Mouse (Mus musculus) granulocyte monocyte progenitor cell, adult 5-6 weeks (primary cell): Measurements from ENCODE around the gene Slc22a3. TPM values are rescaled to one million over a fixed set of nuclear protein-coding genes. Genes with fewer than 3 reads are reported as not detected.

Experiments used
- ATAC-seq: replicated peaks from 2 replicates; pipeline ENCODE4 v1.8.0; 2016; ENCODE audit warnings: mild to moderate bottlenecking, moderate TSS enrichment, inconsistent platforms; ENCODE audit not compliant: poor library complexity, severe bottlenecking
- total RNA-seq, 2 experiments: library from RNA; stranded (forward) in 1 of 2; stranded (reverse) in 1 of 2; fragments of 200-712, 200-1000 nt in 1 of 2; fragments of >200 nt in 1 of 2; fragmentation: Nextera tagmentation in 1 of 2; gene quantifications; 2 replicates each; pipeline ENCODE4 v1.2.3; 2014 to 2017

Gene Slc22a3
- total RNA-seq, 2 experiments from 2014 or later = 2.6 to 9.1 TPM

DNA sequence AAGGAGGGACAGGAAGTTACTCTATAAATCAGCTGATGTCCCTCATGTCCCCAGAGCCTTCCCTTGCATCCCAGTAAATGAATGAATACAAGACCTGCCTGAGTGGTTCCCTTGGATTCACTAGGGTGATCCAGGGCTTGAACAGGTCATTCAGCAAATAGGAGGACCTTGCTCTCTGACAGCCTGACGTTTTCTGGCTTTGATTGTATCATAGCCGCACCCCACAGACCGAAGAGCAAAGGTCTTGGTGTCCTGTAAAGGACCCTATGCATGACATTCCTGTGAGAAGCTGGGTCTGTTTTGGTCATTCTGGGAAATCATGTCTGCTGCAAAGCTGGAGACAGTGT, 94.6 kb downstream of the Slc22a3 start:
- ATAC-seq = no peak

DNA sequence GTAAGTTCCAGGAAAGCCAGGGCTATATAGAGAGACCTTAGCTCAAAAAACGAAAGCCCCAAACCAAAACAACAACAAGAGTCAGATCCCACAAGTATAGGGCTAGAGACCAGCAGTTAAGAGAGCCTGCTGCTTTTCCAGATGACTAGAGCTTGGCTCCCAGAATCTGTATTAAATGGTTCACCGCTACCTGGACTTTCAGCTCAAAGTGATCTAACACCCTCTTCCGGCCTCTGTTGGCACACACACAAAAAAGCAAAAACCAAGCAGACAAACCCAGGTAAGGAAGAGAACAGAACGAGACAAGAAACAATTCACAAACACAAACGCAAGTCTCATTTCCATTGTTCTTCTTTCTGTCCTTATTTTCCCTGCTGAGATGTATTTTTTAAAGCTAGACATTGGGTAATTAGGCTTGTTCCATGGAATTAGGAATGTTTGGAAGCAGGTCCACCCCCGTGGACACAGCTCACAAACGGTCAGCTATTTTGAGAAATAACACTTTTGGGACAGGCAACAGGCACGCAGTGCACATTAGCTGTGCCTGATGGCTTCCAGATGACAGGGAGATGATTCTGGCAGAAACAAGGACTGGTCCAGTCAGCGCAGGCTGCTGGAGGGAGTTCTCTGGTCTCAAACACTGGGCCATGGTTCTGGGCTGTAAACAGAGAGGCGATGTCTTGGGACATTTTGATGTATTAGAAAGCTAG, 95.2 kb downstream of the Slc22a3 start:
- ATAC-seq = no peak

DNA sequence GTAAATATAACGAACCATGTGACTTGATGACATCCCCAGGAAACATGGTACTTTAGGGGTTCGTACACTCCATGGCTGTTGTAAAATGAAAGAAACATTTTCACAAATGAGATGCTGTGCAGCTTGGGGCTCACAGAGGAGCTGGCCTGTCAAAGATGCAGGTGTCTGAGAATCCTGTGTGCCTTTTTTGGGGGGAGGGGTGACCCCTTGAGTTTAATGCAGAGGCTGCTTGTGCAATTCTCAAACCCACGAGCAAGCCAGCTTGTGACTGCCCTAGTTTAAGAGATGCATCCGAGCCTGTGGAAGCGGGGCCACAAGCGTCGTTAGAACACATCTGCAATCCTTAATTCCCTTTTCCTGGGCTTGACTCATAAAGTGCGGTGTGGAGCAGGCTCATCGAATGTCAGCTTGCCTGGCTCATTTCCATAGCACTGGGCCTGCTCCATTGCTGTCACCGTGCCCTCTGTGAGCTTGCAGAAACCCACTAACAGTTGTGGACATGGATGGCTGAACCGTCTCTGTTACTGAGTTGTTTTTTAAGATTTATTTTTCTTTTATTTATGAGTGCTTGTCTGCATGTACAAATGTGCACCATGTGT, 98.1 kb downstream of the Slc22a3 start:
- no peak for ATAC-seq

DNA sequence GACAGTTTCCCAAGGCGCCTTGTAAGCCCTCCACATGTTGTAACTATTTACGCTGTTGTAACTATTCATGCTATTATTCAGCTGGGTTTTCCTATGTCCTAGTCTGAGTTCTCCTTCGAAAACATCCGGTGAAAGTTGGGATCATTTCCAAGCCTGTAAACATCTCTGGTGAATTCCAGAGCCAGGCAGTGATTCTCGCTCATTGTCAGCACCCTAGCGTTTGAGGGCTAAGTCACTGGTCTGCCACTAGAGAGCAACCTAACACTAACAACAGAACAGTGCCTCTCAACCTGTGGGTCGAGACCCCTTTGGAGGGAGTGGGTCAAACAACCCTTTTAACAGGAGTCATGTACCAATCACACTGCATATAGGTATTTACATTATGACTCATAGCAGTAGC, 104.1 kb downstream of the Slc22a3 start:
- no peak for ATAC-seq

DNA sequence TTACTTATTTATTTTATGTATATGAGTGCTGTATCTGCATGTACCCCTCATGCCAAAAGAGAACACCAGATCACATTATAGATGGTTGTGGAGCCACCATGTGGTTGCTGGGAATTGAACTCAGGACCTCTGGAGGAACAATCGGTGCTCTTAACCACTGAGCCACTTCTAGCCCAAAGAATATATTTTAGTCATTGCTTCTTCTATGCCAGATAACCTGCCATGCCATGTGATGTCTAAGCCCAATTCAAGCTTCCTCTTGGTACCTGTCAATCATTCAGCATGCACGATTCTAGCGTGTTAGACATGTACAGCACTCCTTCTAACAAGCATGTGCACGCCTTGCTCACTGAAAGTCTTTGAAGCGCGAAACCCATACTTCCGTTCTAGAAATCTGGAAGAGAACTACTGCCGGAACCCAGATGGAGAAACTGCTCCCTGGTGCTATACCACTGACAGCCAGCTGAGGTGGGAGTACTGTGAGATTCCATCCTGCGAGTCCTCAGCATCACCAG, 111.3 kb downstream of the Slc22a3 start:
- ATAC-seq = no peak

DNA sequence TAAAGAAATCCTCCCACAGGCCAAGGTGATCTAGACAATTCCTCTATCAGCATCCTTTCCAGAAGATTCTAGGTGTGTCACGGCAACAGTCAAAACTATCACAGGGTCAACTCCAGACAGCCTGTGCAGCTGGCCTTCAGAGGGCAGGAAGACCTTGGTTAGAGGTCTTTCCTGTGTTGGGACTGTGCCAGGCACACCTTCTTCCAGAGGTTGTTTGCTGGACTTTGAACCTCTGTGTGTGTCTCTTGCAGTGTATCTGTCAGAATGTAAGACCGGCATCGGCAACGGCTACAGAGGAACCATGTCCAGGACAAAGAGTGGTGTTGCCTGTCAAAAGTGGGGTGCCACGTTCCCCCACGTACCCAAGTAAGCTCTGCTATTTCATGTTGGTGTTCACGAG, 119.3 kb downstream of the Slc22a3 start:
- no peak for ATAC-seq

DNA sequence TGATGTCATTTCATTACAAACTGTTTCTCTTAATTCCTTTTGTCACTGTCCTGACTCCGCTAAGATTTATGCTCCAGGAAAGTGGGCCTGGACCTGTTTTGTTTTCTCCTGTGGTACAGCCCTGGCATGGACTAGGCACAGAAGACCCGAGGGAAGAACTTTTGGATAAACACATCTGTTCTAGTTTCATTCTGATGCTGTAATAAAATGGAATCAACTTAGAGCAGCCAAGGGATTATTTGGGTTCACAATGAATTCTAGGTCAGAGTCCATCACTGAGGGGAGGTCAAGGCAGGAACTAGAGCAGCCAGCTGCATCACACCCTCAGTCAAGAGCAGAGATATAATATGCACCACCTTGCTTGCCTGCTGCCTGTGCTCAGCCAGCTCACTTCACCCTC, 119.7 kb downstream of the Slc22a3 start:
- no peak for ATAC-seq

DNA sequence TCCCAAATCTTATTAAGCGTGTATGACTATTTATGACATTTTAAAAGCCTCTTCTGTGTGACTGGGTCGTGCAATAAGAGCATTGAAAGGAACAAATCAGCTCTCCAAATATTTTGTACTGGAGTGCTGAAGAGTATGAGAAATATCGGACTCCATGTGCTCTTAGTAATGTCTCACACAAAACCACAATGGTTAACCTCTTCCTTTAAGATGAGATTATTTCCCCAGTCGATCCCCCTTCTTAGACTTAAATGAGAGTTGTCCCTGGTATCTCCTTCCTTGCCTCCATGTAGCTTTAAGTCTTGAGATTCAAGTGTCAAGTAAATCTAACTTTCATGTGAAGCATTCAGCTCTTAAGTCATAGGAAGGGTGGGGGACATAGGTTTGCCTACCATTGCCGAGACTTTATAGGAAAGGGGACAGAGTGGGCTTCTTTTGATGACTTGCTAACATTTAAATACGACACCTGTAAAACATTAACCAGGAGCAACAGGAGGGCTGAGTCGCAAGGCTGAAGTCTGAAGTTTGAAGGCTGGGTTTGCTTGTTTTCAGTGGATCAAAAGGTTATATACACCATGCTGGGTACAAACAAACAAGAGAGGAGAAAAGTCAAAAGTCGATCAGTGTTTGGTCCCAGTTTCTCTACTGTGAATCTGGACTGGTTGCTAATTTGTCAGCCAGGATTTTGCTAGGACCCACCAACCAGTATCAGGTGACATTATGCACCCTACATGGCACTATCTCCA, 122.3 kb downstream of the Slc22a3 start:
- ATAC-seq = peak; percentile 37; the same call in 1 of the 2 replicates

DNA sequence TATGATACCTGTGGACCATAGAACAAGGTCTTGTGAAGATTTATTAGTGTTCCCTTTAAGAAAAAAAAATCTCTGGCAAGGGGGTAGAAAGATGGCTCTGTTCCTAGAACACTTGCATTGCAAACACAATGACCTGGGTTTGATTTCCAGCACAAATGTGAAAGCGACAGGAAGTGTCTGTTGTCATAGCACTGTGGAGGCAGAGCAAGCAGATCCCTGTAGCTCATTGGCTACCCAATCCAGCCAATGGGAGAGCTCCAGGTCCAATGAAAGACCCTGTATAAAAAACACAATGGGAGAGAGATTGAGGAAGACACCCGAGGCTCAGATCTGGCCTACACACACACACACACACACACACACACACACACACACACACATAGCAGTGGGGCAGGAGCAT, 125.0 kb downstream of the Slc22a3 start:
- no peak for ATAC-seq

DNA sequence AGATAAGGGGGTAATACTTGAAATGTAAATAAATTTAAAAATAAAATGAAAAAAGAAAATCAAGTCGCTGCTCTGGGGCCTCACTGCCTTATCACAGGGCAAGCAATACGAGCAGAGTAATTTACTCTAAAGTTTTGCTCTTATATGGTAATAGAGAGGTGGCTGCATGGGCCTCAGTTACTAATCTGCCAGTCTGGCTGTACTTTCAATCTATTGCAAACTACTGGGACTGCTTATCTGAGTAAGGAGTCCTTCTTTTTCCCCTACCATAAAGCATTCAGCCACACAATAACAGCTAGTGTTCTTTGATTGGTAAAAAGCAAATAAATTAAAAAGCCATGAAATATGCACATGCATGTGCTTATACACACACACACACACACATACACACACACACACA, 125.9 kb downstream of the Slc22a3 start:
- no peak for ATAC-seq

DNA sequence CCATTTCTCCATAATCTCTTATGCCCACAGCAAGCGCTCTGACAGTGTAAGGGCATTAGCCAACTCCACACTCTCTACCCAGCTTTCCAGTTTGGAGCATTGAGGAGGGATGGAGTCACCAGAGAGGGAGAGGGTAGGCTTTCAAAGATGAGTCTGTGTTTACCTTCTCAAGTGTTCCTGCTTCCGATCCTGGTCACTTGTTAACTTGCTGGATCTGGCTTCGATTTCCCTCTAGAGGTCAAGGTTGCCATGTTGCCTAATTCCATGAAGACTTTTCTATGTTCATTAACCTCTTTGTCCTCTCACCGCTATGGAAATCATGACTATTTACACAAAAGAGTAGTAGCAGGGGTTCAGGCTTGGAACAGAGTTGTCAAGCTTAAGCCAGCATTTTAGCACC, 127.2 kb downstream of the Slc22a3 start:
- ATAC-seq = no peak

DNA sequence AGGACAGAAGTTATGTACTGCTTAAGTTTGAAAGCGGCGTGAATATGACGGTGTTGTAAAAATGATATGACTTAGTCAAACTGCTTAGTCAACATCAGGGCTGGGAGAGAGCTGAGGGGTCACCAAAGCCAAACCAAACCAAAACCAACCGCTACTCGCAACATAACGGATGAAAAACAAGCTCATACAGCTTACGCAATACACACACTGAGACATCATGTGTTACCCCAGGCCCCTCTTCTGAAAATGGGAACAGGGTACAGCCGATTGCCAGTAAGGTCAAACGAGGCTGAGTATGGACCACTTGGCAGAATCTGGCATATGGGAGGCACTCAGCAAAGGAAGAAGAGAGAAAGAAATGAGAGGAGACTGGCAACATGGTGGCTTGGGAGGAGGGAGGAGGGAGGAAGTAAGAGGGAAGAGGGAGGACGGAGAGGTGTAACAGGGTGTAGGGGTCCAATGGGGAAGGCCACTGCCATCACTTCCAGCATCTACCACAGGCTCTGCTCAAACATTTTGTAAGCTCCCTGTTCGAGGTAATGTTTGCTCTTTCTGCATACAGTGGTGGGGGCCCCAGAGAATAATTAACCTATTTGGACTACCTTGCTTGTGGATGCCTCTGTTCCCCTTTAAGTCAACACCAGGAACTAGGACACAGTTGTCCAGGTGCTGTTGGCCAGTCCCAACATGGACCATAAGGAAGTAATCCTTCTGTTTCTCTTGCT, 129.4 kb downstream of the Slc22a3 start, which contains the start of gene Plg:
Plg (plus strand) TSS at position 628 of the 725 bp plus-strand sequence.
- ATAC-seq = peak; percentile 88

DNA sequence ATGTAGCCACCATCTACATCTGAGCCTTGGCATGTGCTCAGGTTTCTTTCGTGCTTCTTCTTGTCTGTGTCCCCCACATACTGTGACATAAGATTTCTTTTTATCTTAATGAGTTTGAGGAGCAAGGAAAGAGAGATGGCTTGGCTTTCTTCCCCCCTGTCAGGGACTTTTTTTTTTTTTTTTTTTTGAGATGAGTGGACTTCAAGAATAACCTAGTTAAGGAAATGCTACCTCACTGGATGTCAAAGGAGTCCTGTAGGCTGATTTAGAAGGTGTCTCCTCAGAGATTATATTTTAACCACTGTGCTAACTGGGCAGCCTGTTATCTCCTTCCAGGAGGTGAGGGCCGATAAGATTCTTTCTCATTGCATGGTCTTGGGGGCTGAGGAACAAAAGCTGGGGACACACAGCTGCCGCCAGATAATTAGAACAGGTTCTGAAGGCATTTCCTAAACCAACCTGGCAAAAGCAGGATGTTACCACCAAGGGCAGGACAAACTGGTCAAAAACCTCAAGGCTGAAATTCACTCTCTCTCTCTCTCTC, 133.8 kb downstream of the Slc22a3 start:
- no peak for ATAC-seq

DNA sequence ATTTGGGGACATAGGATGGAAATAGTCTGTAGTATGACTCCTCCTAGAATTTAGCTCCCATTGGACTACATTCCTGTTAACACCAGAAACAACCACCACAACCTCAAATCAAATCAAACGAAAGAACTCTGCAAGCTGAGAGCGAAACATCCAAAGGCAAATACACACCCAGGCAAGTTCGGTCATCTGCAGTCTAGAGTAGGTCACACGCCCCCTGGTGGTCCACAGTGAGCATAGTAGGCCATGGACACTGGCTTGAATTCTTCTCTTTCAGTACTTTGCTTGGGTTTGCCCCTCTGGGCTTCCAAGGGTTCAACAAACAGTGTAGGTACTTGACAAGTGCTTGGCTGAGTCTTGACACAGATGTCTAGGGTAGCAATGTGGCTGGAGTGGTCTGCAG, 135.5 kb downstream of the Slc22a3 start:
- peak; percentile 78 for ATAC-seq

DNA sequence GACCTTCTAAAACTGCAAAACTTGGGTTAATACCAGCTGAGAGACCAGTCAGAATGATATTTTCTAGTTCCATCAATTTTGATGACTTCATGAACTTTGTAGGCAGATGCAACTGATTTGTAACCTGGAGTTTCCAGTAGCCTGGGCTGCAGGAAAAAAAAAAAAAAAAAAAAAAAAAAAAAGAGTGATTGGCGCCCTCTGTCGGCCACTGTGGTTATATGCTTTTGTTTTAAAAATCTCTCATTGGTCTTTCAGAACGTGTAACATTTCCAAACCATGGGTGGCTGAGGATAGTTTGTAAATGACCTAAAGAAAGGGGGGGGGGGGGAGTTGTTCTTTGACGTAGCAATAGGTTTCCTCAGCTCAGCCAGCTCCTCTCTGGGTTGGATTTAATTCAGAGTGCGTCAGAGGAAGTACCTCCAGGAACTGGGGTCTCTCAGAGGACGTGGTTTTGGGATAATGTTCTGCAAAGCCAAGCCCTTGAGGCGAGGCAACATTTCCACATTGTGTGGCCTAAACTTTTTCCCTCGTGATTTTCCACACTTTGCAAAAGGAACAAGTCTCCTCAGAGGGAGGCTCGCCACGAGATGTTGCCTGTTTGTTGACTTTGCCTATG, 136.1 kb downstream of the Slc22a3 start:
- peak; percentile 67 for ATAC-seq

DNA sequence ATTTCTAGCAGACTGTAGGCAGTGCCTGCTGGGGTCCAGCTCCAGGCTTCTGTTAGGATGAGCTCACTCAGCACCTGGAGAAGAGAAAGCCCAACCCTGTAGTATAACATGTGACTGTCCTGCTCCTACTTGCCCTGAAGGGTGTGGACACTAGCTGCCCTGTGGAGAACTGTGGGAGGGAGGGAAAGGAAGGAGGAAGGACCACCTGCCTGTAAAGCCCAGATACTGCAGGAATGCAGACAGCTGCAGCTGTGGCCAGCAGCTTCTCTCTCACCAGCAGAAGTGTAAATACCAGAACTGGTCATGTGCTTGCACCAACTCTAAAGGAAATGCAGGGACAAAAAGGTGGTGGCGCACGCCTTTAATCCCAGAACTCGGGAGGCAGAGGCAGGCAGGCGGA, 137.2 kb downstream of the Slc22a3 start:
- no peak for ATAC-seq

DNA sequence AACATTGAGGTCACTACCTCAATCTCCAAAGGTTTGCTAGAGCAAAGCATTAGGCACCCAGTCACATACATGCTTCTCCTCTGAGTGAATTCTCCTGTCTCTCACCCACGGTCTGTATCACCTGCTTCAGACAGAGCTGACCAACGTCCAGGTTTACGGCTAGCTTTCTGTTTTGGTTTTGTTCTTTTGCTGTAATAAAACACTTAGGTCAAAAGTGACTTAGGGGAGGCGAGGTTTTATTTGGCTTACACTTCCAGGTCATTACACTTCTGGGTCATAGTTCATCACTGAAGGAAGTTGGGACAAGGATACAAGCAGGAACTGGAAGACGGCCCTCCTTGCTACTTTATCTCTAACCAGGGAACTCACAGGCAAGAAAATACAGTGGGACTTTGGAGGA, 138.1 kb downstream of the Slc22a3 start:
- no peak for ATAC-seq
